Mouse (Mus musculus) erythroid progenitor cell, adult 5-6 weeks (primary cell): Measurements from ENCODE around the gene Gm10065. TPM values are rescaled to one million over a fixed set of nuclear protein-coding genes. Genes with fewer than 3 reads are reported as not detected.
"Not testable (repeated sequence)": the region's sequence is repeated elsewhere in the genome, so short reads cannot be mapped to it uniquely, and the experiment has no call there.

Experiments used
- ATAC-seq: replicated peaks from 2 replicates; pipeline ENCODE4 v1.8.0; 2016; ENCODE audit warnings: moderate number of reproducible peaks, mild to moderate bottlenecking, moderate TSS enrichment, inconsistent platforms; ENCODE audit not compliant: poor library complexity, low FRiP score, severe bottlenecking
- total RNA-seq, 2 experiments: library from RNA; stranded (forward) in 1 of 2; stranded (reverse) in 1 of 2; fragments of 150-400 nt in 1 of 2; fragments of 186-747, 209-891 nt in 1 of 2; gene quantifications; 2 replicates each; pipeline versions ENCODE4 v1.2.3 to v1.2.4; 2015 to 2017; ENCODE audit warnings: low replicate concordance in 2 of 2

Gene Gm10065
- total RNA-seq (2015; ENCODE audit: low replicate concordance) = not detected in 2 replicates
- total RNA-seq (2017; ENCODE audit: low replicate concordance) = not detected in 2 replicates

DNA sequence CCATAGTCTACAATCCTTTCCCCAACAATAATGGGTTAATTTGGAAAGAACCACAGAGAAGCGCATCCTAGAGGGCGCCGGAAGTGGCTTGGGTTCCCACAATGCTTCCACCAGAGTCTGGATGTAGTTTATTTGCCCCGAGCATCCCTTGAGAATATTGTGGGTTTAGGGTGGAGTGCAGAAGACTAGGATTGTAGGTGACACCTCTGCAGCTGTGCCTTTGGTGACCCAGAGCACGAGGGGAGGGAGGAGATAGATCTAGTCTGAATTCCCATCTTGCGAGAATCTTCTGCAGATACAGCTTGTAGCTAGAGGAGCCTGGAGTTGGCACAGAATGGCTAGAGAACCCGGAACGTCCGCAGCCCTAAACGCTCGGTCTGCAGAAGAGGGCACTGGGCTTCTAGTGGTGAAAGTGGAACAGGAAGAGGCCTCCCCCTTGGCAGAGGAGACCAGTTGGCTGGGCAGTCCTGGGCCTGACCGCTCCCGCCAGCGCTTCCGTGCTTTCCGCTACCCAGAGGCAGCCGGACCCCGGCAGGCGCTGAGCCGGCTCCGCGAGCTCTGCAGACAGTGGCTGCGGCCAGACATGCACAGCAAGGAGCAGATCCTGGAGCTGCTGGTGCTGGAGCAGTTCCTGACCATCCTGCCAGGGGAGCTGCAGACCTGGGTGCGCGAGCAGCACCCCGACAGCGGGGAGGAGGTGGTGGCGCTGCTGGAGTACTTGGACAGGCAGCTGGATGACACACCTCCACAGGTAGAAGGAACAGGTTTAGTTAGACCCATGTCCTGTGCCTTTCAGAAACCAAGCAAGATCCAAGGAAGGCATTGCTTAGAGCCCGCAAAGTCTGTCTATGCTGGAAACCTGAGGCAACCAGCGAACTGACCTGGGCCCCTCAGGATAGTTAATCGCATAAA lies at the start of gene Gm10065, which contains the start of gene Zkscan4:
TSS of gene Gm10065 (minus strand) at position 683 of the 912 bp plus-strand sequence.
TSS of gene Zkscan4 (plus strand) at position 149 of the 912 bp plus-strand sequence.
- not testable (repeated sequence) for ATAC-seq

DNA sequence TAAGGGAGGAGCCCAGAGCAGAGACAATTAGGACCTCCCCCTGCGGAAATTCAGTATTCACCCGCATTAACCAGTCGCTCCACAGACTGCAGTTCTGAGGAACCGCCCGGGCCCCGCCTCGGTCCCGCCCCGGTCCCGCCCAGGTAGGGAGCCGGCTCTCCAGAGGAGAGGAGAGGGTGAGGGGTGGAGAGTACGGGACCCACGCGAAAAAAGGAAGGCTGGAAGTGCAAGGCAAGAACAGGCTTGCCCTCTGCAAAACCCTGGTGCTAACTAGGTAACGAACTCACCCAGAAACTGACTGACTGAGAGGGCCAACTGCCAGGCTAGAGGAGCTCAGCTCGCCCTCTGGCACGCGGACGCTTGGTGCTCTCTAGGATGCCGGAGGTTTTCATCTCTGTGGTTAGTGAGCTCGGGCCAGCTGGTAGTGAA lies 27.0 kb upstream of the Gm10065 start:
- peak; percentile 94 for ATAC-seq

DNA sequence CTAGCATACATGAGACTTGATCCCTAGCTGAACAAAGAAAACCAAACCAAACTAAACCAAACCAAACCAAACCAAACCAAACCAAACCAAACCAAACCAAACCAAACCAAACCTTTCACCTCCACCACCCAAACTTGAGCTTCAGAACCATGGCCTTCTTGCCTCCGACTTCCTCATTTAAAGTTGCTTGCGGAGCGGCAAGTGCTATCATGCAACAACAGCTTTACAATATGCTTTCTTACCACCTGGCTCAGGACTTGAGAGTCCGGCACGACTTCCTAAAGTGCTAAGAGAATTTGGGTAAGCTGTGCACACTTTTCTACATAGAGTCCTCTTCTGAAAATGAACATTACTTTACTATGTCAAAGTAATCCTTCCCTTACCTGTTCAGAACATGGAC lies 23.1 kb upstream of the Gm10065 start:
- no peak for ATAC-seq

DNA sequence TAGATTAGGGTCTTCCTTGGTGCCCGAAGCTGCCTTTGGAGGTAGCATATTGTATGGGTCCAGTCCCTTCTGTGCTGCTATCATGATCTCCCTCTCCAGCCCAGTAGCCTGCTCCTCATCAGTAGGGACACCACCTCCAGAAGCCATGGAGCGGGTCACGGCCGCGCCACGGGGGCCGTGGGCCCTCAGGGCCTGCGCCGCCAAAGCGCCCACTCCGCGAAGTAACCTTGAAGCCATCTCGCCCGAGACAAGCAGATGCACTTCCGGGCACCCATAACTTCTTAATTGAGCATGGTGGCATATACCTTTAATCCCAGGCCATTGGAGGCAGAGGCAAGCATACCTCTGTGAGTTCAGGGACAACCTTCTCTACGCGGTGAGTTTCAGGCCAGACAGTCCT lies 21.9 kb upstream of the Gm10065 start, which contains the start of gene Gm11273:
TSS of gene Gm11273 (minus strand) at position 237 of the 400 bp plus-strand sequence.
- peak; percentile 77 for ATAC-seq

DNA sequence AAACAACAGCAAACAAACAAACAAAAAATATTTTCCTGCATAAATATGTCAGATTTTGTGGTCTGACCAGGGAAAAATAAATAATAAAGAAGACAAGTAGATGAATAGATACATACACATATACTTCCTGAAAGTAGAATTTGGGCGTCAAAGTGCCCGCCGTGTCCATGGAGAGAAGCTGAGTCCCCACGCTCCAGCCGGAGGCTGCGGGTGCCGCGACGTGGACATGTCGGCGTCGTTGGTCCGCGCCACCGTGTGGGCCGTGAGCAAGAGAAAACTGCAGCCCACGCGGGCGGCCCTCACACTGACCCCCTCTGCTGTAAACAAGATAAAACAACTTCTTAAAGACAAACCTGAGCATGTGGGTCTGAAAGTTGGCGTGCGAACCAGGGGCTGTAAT lies 15.8 kb upstream of the Gm10065 start, which contains the start of gene AK157302:
TSS of gene AK157302 (plus strand) at position 144 of the 400 bp plus-strand sequence.
- no peak for ATAC-seq

DNA sequence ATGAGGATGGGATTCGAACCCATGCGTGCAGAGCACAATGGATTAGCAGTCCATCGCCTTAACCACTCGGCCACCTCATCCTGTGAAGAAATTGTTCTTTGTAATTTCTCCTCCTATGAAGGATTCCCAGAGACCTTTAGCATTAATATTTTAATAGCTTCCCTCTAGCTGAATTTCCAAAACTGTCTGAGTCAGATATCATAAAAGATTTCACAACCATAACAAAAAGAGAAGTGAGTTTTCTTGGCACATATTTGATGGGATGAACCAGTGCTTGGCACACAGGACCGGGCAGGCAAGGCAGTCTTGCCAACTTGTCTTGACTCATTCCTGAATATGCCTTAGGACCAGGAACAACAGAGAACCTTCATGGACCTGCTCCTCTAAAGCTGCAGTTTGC lies 13.6 kb upstream of the Gm10065 start:
- no peak for ATAC-seq

DNA sequence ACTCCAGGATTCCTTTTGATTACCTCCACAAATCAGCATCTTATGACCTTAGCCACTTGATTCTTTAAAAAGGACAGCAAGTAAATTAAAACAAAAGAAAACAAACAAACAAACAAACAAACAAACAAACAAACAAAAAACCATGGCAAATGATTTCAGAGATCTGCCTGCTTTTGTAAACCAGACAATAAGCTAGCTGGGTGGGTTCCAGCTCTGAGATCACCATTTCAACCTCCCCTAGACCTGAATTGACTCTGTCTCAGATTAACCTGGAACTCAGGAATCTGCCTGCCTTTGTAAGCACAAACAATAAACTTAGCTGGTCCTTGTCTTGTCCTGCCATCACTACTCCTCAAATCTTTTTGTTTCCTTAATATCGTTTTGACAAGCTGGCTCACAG lies 7.6 kb upstream of the Gm10065 start:
- no peak for ATAC-seq

DNA sequence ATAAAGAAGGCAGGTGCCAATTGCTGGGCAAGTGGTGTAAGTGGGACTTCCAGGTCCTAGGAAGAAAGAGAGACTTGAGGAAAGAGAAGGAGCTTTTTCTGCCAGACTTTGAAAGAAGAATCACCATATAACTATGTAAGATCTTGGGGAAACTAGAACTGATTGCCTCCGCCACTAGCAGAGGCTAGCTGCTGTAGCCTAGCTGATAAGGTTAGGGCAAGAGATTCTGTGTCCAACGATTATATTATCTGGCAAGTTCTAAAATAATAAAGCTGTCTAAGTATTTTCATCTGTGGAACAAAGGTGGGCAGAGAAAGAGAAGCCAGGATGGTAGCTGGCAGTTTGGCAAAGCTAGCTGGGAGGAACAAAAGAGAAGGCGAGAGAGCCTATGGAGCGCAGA lies 6.8 kb downstream of the Gm10065 start:
- ATAC-seq = no peak

DNA sequence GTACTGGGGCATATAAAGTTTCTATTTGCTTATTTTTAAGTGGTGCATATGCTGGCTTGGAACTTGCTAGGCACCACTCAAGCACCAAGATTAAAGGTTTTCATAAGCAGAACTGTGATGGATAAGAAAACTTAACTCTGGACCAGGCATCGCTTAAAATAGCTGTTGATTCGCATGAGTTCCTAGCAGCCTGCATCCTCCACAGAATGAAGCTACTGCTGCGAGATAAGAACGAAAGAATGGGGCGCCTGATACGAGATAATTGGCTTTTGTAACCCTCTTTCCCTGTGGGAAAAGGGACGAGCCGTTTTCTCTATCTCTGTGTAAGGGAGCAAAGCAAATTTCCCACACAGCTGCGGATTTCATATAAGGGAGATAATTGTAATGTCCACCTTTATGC lies 10.1 kb downstream of the Gm10065 start:
- no peak for ATAC-seq

DNA sequence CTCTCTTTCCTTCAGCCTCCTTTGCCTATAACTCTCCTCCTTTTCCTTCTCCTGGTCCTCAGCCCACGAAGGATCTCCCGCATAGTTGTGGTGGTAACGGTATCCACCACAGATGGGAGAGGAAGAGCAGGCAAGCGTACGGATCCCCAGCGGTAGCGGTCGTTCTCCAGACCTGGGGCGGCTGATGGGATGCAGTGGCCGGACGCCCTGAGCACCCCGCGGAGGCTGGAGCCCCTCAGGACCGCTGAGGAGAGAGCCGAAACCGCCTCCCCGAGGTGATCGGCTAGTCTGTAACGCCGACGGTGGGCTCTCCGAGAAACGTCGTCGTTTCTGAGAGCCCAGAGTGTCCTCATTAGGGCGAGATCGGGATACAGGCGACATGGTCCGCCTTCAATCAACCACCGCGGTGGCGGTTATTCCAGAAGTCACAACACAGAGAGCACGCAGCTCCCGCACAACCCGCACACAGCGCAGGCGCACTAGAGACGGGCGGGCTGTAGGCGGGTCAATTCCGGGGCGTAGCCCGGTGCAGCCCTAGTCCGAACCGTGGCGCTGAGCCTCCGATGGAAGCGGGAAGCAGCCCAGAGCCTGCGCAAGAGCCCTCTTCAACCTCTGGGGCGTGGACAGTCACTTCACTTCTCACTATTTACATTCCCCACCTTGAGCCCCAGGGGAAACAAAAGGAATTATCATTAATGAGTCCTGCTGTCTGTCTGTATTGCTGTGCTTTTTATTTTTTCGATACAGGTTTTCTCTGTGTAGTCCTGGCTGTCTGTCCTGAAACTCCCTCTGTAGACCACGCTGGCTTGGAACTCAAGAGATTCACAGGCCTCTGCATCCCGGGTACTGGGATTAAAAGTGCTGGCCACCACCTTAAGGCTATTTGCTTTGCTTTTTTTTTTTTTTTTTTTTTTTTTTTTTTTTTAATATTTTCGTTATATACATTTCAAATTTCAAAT lies 10.9 kb downstream of the Gm10065 start, which contains the start of gene Nkapl:
TSS of gene Nkapl (minus strand) at position 449 of the 959 bp plus-strand sequence.
- peak; percentile 100 for ATAC-seq

DNA sequence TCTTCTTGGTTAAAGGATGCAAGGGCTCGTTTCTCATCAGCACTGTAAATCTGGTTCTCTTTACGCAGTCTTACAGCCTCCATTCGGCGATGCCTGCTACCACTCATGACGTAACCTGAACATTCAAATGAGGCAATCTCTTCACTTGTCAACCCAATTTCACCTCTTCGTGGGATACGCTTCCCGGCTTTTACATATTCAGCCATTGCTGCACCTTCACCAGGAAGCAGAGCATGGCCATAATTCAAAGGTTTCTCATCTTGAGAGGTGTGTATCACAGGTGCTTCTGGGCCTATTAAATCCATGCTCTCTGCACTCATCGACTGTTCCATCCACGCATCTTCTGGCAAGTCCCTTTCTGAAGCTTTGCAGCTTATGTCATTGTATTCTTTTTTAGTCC lies 11.9 kb downstream of the Gm10065 start:
- no peak for ATAC-seq

DNA sequence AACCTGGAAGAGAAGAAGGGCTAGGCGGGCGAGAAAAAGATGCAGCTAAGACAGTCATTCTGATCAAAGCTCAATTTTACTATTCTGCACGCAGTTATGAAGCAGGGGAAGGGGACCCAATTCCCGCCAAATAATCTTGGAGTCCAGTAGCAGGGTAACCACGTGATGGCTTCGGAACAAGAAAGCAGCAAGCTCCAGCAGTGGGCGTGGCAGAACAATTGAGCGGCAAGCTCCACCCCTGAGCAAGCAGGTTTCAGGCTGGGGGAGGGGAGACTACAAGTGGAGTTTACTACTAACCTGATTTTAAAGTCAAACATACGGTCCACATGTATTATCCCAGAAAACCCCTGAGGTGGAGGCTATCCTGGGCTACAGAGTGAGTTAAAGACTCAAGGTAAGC lies 16.7 kb downstream of the Gm10065 start:
- not testable (repeated sequence) for ATAC-seq

DNA sequence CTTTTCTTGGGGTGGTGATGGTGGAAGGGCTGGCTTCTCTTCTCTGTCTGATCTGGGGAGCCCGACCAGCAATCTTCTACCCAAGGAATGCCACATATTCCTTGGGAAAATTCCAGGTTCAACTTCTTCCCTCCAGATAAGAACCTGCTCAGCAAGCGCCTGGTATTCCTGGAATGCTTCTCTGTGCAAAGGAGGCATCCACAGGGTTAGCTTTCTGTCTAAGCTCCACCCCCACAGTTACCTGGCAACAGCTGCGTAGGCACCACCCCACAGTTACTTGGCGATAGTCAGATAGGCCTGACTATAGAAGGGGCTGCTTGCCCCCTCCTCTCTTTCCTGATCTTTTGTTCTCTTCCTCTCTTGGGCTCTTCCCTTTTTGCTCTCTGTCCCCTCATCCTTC lies 22.9 kb downstream of the Gm10065 start:
- ATAC-seq = no peak

DNA sequence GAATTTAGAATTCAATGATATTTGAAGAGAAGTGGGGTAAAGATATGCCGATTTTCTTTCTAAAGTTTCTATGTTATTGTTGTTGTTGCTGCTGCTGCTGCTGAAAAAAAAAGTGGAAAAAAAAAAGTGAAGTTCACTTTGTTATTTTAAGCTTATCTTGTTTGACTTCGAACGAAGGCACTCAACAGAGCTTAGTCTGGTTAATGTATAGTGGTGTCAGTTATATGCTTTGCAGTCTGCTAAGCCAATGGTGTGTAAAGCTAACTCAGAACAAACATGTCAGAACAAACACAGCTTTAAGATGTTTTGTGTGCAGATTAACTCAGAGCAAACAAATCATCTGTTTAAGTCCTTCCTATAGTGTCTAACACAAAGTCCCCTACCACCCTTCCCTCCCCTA lies 25.1 kb downstream of the Gm10065 start:
- no peak for ATAC-seq

DNA sequence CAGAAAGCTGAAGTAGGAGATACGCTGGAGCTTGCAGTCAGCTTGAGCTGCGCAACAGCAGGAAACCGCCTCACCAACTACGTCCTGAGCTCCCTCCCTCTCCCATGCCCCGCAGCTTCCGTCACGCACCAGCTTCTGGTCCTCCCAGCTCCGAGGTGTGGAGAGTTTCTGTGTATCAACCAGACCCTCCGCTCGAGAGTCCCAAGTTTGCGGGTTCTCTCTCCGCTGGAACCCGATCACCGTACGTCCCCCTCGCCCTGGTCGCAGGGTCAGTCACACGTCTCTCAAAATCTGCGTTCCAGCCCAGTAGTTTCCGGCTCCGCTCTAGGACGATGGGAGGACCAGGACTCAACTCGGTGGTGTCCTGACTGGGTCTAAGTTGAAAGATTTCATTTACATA lies 25.8 kb downstream of the Gm10065 start, which contains the start of gene Zscan26:
TSS of gene Zscan26 (minus strand) at position 282 of the 400 bp plus-strand sequence.
- ATAC-seq = no peak; the same call in 1 of the 2 replicates

DNA sequence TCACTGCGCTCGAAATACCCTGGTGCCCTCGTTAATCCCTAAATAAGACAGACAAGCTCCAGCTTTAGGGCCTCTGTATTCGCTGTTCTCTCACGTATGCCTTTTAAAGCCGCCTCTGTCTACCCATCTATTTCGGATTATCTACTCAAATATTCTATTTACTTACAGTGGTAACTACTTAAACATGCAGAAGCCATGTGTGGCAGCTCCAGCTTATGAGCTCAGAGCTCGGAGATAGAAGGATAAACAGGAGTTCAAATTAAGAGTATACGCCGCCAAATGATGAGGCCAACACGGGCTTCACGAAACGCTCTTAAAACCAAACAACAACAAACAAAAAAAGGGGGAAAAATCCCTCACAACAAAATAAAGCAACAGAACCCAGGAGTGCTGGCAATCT lies 26.2 kb downstream of the Gm10065 start:
- ATAC-seq = no peak

DNA sequence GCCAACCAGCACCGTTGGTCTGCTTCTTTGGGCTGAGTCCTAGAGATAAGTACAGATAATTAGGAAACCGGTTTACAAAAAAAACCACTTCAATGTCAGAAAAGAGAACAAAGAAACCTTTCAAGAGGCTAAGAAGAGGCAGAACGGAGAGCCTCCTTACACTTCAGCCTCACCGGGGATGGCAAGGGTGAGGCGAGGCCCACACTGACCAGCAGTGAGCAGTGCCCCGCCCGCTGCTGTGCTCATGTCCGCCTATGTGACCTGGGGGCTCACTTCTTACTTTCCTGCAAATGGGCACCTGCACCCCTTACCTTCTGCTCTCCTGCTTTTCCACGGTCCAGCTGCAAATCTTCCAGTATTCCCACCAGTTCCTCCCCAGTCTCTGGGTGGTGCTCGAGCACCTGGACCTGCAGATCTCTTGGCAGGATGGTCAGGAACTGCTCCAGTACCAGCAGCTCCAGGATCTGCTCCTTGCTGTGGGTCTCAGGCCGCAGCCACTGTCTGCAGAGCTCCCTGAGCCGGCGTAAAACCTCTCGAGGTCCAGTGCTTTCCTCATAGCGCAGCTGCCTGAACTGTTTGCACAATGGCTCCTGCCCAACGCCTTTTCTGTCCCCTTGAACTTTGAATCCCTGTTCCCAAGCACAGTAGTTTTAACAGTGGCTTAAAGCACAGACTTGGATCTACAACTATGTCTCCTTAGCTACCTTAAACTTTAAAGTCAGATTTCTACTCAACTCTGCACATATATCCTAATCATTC lies 31.2 kb downstream of the Gm10065 start:
- no peak for ATAC-seq

DNA sequence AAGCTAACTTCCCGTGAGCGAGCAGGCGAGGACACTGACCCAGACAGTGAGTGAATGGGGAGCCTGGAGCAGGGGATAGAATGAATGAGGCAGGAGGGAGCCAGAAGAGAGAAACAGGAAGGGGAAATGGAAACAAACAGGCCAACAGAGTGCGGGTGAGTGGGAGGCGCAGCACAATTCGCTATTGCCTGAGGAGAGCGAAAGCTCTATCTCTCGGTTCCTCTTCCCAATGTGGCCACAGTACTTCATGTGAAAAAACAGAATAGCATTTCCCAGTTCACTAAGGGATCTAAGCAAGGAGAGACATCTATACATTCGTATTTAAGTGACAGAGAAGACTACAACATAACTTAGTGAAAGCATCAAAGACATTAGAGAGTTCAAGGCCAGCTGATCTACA lies 32.4 kb downstream of the Gm10065 start:
- no peak for ATAC-seq

DNA sequence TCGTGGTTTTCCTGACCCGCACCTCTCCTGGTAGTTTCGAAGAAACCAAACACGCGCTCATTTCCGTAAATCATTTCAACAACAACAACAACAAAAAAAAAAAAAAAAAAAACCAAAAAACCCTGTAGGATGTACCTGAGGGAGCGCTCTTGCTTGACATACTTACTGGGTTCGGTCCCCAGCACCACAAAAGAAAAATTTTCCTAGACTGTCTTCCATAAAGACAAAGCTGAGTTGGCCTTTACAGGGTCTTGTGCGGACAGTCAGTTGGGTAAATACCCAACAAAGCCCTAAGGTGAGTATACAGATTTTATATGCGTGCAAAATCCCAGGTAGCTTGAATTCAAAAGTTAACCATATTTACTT lies 38.1 kb downstream of the Gm10065 start:
- ATAC-seq = no peak
